Mouse (Mus musculus) kidney, postnatal 4 days (tissue): ENCODE results near the gene Gm49673.
"Not testable (repeated sequence)": the region's sequence is repeated elsewhere in the genome, so short reads cannot be mapped to it uniquely, and the experiment has no call there.

ENCODE experiments used
- DNase-seq, 2 experiments: peaks; one replicate each; pipeline ENCODE4 v3.0.0; 2021; ENCODE audit warnings: mixed read lengths in 2 of 2

The Gm49673 gene

DNA sequence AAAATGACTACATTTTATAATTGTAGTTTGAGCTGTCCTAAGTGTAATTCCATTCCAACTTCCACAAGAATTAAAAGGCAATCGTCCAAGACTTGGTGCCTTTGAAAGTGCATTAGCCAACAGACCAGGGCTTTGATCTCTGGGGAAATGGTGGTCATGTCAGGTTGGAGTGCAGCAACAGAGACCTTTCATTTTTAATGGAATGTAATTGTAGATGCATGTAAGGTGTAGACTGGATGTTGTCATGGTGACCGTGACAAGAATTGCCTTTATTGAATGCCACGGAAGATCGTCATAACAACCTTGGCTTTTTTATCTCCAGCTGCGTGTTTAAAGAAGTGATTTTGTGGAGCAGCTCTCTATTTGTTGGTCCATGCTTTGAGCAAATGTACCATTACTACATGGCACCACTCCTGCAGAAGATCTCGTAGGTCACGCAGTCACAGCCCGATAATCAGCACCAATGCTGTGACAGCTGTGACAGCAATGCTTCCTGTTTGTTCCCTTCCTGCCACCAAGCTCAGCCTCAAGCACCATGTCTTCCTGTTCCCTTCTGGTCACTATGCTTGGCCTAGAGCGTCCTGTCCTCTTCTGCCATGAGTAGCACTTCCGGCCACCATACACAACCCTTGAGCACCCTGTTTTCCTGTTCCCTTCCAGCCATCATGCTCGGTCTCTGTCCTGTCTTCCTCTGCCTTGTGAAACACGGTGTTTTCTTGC, 107.5 kb downstream of the Gm49673 start:
- DNase-seq = not testable (repeated sequence)

GRCm38 (mm10) chr17:8036976-8037375, 110.6 kb downstream of the Gm49673 start:
- DNase-seq = not testable (repeated sequence)
